Mouse (Mus musculus) kidney, adult 8-10 months (tissue): Measurements from ENCODE around the gene Nxf1.
"Not testable (repeated sequence)": the region's sequence is repeated elsewhere in the genome, so short reads cannot be mapped to it uniquely, and the experiment has no call there.

Source experiments
- DNase-seq, 2 experiments: peaks; one replicate each; pipeline ENCODE4 v3.0.0; 2022

Nxf1 gene

GRCm38 (mm10) chr19:8725081-8725613 lies 31.7 kb upstream of the Nxf1 start:
- DNase-seq: no peak

- DNase-seq: no peak
These were observed 30.1 kb upstream of the Nxf1 start for GRCm38 (mm10) chr19:8726609-8727390.

GRCm38 (mm10) chr19:8727495-8728114 lies 29.3 kb upstream of the Nxf1 start:
- no peak for DNase-seq

GRCm38 (mm10) chr19:8728335-8729099 lies 28.4 kb upstream of the Nxf1 start:
- not testable (repeated sequence) for DNase-seq

- no peak for DNase-seq
These were observed 22.5 kb upstream of the Nxf1 start for GRCm38 (mm10) chr19:8734334-8734733.

- peak; percentile 84 to 91 for DNase-seq
These were observed 21.3 kb upstream of the Nxf1 start, which contains the start of gene Wdr74 for GRCm38 (mm10) chr19:8735389-8736159. TSS of gene Wdr74 (plus strand) at chr19:8735827.

- DNase-seq: no peak
These were observed 20.8 kb upstream of the Nxf1 start for GRCm38 (mm10) chr19:8736160-8736467.

- DNase-seq: no peak
These were observed 18.0 kb upstream of the Nxf1 start for GRCm38 (mm10) chr19:8738911-8739310.

GRCm38 (mm10) chr19:8739646-8740045 lies 17.2 kb upstream of the Nxf1 start:
- DNase-seq: no peak

GRCm38 (mm10) chr19:8740603-8741002 lies 16.3 kb upstream of the Nxf1 start, which contains the start of gene 1700092M07Rik:
TSS of gene 1700092M07Rik (plus strand) at chr19:8740718.
- DNase-seq: no peak

GRCm38 (mm10) chr19:8741243-8741869 lies 15.5 kb upstream of the Nxf1 start, which contains the start of gene Stx5a:
TSS of gene Stx5a (plus strand) at chr19:8741413.
- peak; percentile 97 to 98 for DNase-seq

GRCm38 (mm10) chr19:8742176-8742575 lies 14.7 kb upstream of the Nxf1 start:
- no peak for DNase-seq

GRCm38 (mm10) chr19:8745382-8745781 lies 11.5 kb upstream of the Nxf1 start:
- DNase-seq: no peak

GRCm38 (mm10) chr19:8747368-8747767 lies 9.5 kb upstream of the Nxf1 start:
- no peak for DNase-seq

GRCm38 (mm10) chr19:8755652-8756051 lies 1.2 kb upstream of the Nxf1 start:
- DNase-seq: no peak

- no peak for DNase-seq
These were observed 662 bp downstream of the Nxf1 start for GRCm38 (mm10) chr19:8757471-8757998.

- DNase-seq: no peak
These were observed 2.0 kb downstream of the Nxf1 start for GRCm38 (mm10) chr19:8758899-8759298.

GRCm38 (mm10) chr19:8760757-8761156 lies 3.9 kb downstream of the Nxf1 start:
- no peak for DNase-seq

GRCm38 (mm10) chr19:8763276-8763675 lies 6.4 kb downstream of the Nxf1 start:
- no peak for DNase-seq

- DNase-seq: no peak
These were observed 8.7 kb downstream of the Nxf1 start for GRCm38 (mm10) chr19:8765562-8765961.

GRCm38 (mm10) chr19:8770567-8771270 lies 13.8 kb downstream of the Nxf1 start, which contains the start of gene Tmem223:
TSS of gene Tmem223 (plus strand) at chr19:8770996.
- peak; percentile 71 to 80 for DNase-seq
